Mouse (Mus musculus): ENCODE data around the gene Znrf4. TPM values are rescaled to one million over a fixed set of nuclear protein-coding genes. Genes with fewer than 3 reads are reported as not detected.

The Znrf4 gene
- total RNA-seq, 2 experiments from 2014 or later = not detected

- no peak for DNase-seq (ENCODE audit: low spot score in 2 of 2)
Measured at GRCm38 (mm10) chr17:56468870-56469269, 43.4 kb downstream of the Znrf4 start.

GRCm38 (mm10) chr17:56468380-56468779 is 43.9 kb downstream of the Znrf4 start:
- DNase-seq (ENCODE audit: low spot score in 2 of 2) = no peak

GRCm38 (mm10) chr17:56467456-56467884 is 44.8 kb downstream of the Znrf4 start:
- DNase-seq (ENCODE audit: low spot score in 2 of 2) = peak; percentile 74 to 81

- no peak for DNase-seq (ENCODE audit: low spot score in 2 of 2)
Measured at GRCm38 (mm10) chr17:56466747-56467146, 45.5 kb downstream of the Znrf4 start.

GRCm38 (mm10) chr17:56464817-56465216 is 47.4 kb downstream of the Znrf4 start:
- no peak for DNase-seq (ENCODE audit: low spot score in 2 of 2)

GRCm38 (mm10) chr17:56464345-56464744 is 47.9 kb downstream of the Znrf4 start:
- DNase-seq (ENCODE audit: low spot score in 2 of 2) = no peak

- DNase-seq (ENCODE audit: low spot score in 2 of 2) = no peak
Measured at GRCm38 (mm10) chr17:56463500-56463899, 48.7 kb downstream of the Znrf4 start.

GRCm38 (mm10) chr17:56462835-56463455 is 49.3 kb downstream of the Znrf4 start:
- DNase-seq (ENCODE audit: low spot score in 2 of 2) = no peak

- peak; percentile 95 to 97 for DNase-seq (ENCODE audit: low spot score in 2 of 2)
Measured at GRCm38 (mm10) chr17:56461771-56462743, 50.2 kb downstream of the Znrf4 start.

Other genes with a start within 250 kb of the Znrf4 start
- 1 to 10 TPM; 5.2 to 5.9 TPM for gene Ticam1, start 235.6 kb downstream of the Znrf4 start, total RNA-seq (2021)
- gene Plin3, start 219.6 kb downstream of the Znrf4 start, total RNA-seq (2021) = 1 to 10 TPM; 5.7 to 7.3 TPM
- not detected for gene Arrdc5, start 212.1 kb downstream of the Znrf4 start, total RNA-seq (2021)
- 1 to 10 TPM; 5.9 to 6.3 TPM for gene Uhrf1, start 209.1 kb downstream of the Znrf4 start, total RNA-seq (2021)
- gene Kdm4b, start 186.4 kb downstream of the Znrf4 start, total RNA-seq (2021) = 10 to 100 TPM; 85.3 to 87.1 TPM
- gene Ptprs, start 35.9 kb downstream of the Znrf4 start, total RNA-seq (2021) = 100 to 1,000 TPM; 817 to 911 TPM
- gene Gm20219, start 42.0 kb upstream of the Znrf4 start, total RNA-seq (2021) = 1 to 10 TPM; 1.5 to 1.7 TPM
- gene Safb2, start 72.2 kb upstream of the Znrf4 start, total RNA-seq (2021) = 100 to 1,000 TPM; 122 to 141 TPM
- gene Safb, start 72.4 kb upstream of the Znrf4 start, total RNA-seq (2021) = 100 to 1,000 TPM; 147 to 185 TPM
- gene 2410015M20Rik, start 97.3 kb upstream of the Znrf4 start, total RNA-seq (2021) = 100 to 1,000 TPM; 137 to 175 TPM
- gene Rpl36, start 101.0 kb upstream of the Znrf4 start, total RNA-seq (2021) = 100 to 1,000 TPM; 454 to 456 TPM
- gene Lonp1, start 114.5 kb upstream of the Znrf4 start, total RNA-seq (2021) = 10 to 100 TPM; 63.8 to 71.7 TPM
- 1 to 10 TPM in 1 of 2 experiments, under 1 TPM in 1; 0.87 to 1.3 TPM for gene Catsperd, start 115.7 kb upstream of the Znrf4 start, total RNA-seq (2021)
- 10 to 100 TPM; 84.9 to 91.7 TPM for gene Ranbp3, start 160.9 kb upstream of the Znrf4 start, total RNA-seq (2021)
- 100 to 1,000 TPM; 262 to 265 TPM for gene Ndufa11, start 205.3 kb upstream of the Znrf4 start, total RNA-seq (2021)
- gene Vmac, start 205.6 kb upstream of the Znrf4 start, total RNA-seq (2021) = 10 to 100 TPM in 1 of 2 experiments, 1 to 10 TPM in 1; 9.7 to 12.5 TPM
- gene Nrtn, start 245.1 kb upstream of the Znrf4 start, total RNA-seq (2021) = 1 to 10 TPM; 1.6 to 2.3 TPM

Measured in layer of hippocampus, postnatal 10 days (tissue).